Mouse (Mus musculus) ES-Bruce4 (cell line): ENCODE measurements around the gene Sptssa. TPM values are rescaled to one million over a fixed set of nuclear protein-coding genes. Genes with fewer than 3 reads are reported as not detected.

Experiments used
- H3K27ac ChIP-seq: 2 replicates; pipeline ENCODE4 v1.5.1; 2012; ENCODE audit warnings: low read length, inconsistent platforms; ENCODE audit not compliant: insufficient read depth
- H3K27me3 ChIP-seq: 2 replicates; pipeline ENCODE4 v1.6.1; 2012; ENCODE audit warnings: mild to moderate bottlenecking, low read length, inconsistent platforms; ENCODE audit not compliant: control insufficient read depth, poor library complexity, insufficient read depth, severe bottlenecking
- H3K36me3 ChIP-seq: 2 replicates; pipeline ENCODE4 v1.6.1; 2012; ENCODE audit warnings: inconsistent platforms, mild to moderate bottlenecking, low read length, moderate library complexity; ENCODE audit not compliant: control insufficient read depth, poor library complexity, insufficient read depth, severe bottlenecking
- H3K4me1 ChIP-seq: one replicate; pipeline ENCODE4 v1.8.1; 2011; ENCODE audit warnings: low read length; ENCODE audit not compliant: control insufficient read depth, insufficient read depth
- H3K4me3 ChIP-seq: 2 replicates; pipeline ENCODE4 v1.5.1; 2011; ENCODE audit warnings: low read depth, mild to moderate bottlenecking, low read length
- H3K9ac ChIP-seq: 2 replicates; pipeline ENCODE4 v1.6.1; 2012; ENCODE audit warnings: low read depth, mild to moderate bottlenecking, inconsistent platforms; ENCODE audit not compliant: poor library complexity, severe bottlenecking
- H3K9me3 ChIP-seq: replicated peaks from 2 replicates; pipeline ENCODE4 v1.6.1; 2012; ENCODE audit warnings: mild to moderate bottlenecking, low read length, inconsistent platforms; ENCODE audit not compliant: control insufficient read depth, poor library complexity, insufficient read depth, severe bottlenecking
- CTCF ChIP-seq: IDR thresholded peaks from one replicate; pipeline ENCODE4 v1.8.1; 2011; ENCODE audit warnings: low read depth, low read length
- EP300 ChIP-seq: IDR thresholded peaks from 2 replicates; pipeline ENCODE4 v1.6.1; 2011; ENCODE audit warnings: low read depth, low read length; ENCODE audit not compliant: insufficient read depth
- POLR2A ChIP-seq: IDR thresholded peaks from one replicate; pipeline ENCODE4 v1.8.1; 2011; ENCODE audit warnings: low read length; ENCODE audit not compliant: insufficient read depth
- polyA plus RNA-seq: library from polyadenylated mRNA; stranded (reverse); fragments of >200 nt; gene quantifications from 2 replicates; pipeline ENCODE4 v1.2.4, GENCODE M21; 2011; ENCODE audit warnings: low read depth; ENCODE audit not compliant: missing spikeins, insufficient read depth, insufficient read length

The Sptssa gene
- polyA plus RNA-seq, 1 experiment = 21.4 TPM

DNA sequence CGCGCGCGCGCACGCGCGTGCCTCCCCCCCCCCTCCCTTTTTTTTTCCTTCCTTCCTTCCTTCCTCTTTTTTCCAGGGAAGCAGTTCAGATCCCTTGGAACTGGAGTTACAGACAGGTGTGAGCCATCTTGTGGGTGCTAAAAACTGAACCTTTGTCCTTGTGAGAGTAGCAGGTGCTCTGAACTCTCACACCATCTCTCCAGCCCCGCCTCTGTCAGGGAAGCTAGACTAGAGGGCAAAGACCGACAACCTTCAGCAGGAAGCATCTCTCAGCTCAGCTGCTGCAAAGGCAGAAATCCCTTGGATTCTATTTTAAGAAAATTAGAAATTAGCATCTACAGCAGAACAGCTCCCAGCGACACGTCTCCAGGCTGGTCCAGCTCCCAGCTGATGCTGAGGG lies 4.0 kb downstream of the Sptssa start:
- Histone ChIP-seq H3K4me1 (no peaks in the 10 kb centered on the region), H3K9me3 (no peaks in the 10 kb centered on the region), H3K9ac (no peak overlapping the region), H3K27ac (no peak overlapping the region), H3K27me3 (no peaks in the 10 kb centered on the region), H3K36me3 (no peaks in the 10 kb centered on the region), H3K4me3 (no peak overlapping the region)
- TF ChIP-seq EP300 (no peak), POLR2A (no peak), CTCF (no peak)

DNA sequence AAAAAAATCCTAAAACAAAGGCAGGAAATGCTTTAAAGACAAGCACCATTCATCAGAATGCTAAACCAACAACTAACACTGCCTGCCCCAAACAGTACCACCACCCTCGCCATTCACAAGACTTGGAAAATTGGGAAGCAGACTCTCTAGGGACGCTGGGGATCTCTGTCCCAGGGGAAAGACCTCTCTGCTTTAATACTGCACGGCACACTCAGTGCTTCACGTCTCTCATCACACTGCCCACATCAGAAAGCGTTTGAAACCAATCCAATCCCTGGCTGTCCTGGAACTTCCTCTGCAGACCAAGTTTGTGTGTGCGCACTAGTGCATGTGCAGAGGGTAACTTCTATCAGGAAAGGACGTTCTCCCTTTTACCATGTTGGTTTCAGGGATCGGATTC lies 4.6 kb downstream of the Sptssa start:
- H3K9ac ChIP-seq = no peak overlapping the region
- H3K27ac ChIP-seq = no peak overlapping the region
- no peak for TF ChIP-seq EP300
- TF ChIP-seq POLR2A = no peak
- no peak for TF ChIP-seq CTCF
- H3K4me3 ChIP-seq = peak overlapping the region; percentile 35; the same call in 1 of the 2 replicates
- no peaks in the 10 kb centered on the region for H3K4me1 ChIP-seq
- H3K36me3 ChIP-seq = no peaks in the 10 kb centered on the region
- H3K9me3 ChIP-seq = no peaks in the 10 kb centered on the region
- no peaks in the 10 kb centered on the region for H3K27me3 ChIP-seq

DNA sequence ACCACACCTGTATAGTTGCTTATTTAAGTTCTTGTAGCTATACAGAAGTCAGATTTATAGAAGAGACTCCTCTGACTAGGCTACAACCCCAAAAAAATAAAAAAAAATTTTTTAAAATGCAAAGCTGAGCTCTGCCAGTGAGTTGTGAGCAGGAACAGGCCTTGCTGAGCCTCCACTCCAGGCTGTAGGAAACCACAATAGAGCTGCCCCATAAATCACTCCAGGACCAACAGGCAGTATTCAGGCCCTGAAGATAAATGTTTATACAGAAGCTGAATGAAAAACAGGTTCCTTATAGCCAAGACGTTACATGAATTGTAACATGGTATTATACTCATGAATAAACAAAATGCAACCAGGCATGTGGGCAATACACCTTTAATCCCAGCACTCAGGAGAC lies 5.2 kb downstream of the Sptssa start:
- no peaks in the 10 kb centered on the region for H3K36me3 ChIP-seq
- H3K9me3 ChIP-seq = no peaks in the 10 kb centered on the region
- no peak for TF ChIP-seq POLR2A
- no peak for TF ChIP-seq EP300
- no peak for TF ChIP-seq CTCF
- H3K4me3 ChIP-seq = no peak overlapping the region
- no peak overlapping the region for H3K9ac ChIP-seq
- H3K27me3 ChIP-seq = no peaks in the 10 kb centered on the region
- H3K27ac ChIP-seq = no peak overlapping the region
- H3K4me1 ChIP-seq = no peaks in the 10 kb centered on the region

DNA sequence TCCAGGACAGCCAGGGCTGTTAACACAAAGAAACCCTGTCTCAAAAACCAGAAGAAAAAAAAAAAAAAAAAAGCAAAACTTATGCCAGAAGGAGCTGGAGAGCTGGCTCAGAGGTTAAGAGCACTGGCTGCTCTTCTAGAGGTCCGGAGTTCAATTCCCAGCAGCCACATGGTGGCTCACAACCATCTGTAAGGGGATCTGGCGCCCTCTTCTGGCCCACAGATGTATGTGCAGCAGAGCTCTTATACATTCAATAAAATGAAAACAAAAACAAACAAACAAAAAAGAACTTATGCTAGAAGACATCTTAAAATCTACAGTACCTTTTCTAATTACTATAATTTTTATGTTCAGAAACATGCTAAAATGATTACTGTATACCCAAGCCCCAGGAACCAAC lies 11.4 kb downstream of the Sptssa start:
- no peak overlapping the region for H3K9ac ChIP-seq
- H3K27ac ChIP-seq = no peak overlapping the region
- H3K36me3 ChIP-seq = no peaks in the 10 kb centered on the region
- no peaks in the 10 kb centered on the region for H3K9me3 ChIP-seq
- no peak overlapping the region for H3K4me3 ChIP-seq
- no peaks in the 10 kb centered on the region for H3K4me1 ChIP-seq
- TF ChIP-seq CTCF (peak; percentile 52), EP300 (no peak)
- H3K27me3 ChIP-seq = no peaks in the 10 kb centered on the region

DNA sequence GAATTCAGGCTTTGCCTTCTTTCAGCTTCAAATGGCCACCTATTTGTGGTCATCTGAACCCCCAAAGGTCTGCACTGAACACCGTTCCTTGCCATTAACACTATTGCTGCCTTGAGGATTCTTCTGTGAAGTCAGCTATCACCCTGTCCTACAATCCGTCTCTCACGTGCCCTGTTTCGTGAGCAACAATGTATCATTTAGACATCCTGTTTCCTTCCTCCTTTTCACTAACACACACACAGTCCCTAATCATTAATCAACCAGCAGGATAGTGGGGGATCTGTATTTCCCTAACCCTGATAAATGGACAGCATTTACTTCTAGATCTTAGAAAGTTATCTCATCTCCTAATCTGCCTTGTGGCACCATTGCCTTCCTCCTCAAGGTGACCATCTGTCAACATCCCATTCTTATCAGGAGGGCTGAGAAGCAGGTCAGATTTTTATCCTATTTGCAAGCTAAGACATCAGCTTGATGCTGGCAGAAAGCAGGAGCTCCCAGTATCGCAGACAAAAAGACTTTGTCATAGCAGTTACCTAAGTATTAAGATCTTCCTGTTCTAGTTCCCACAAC lies 13.0 kb downstream of the Sptssa start:
- Histone ChIP-seq H3K9ac (no peak overlapping the region), H3K4me3 (no peak overlapping the region), H3K36me3 (no peaks in the 10 kb centered on the region), H3K27ac (no peak overlapping the region), H3K9me3 (no peaks in the 10 kb centered on the region), H3K4me1 (no peaks in the 10 kb centered on the region), H3K27me3 (no peaks in the 10 kb centered on the region)
- TF ChIP-seq EP300 = no peak
- no peak for TF ChIP-seq CTCF
- TF ChIP-seq POLR2A = no peak

DNA sequence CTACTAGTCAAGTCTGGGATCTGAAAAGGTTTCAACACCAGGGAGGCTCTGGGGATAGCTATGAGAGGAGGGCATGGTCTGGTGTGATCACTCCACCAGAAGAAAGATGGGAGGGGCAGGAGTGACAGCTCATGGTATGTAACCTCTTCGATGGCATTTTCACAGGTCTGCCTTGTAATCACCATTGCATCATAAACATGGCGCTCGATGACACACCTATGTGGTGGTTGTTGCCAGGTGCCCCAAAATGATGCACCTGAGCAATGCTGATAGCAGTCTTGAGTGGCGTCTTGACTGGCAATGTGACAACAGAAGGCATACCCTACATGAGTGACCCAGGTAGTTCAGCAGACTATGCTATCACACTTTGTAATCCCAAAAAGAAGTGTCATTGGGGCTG lies 15.0 kb downstream of the Sptssa start:
- H3K27me3 ChIP-seq = no peaks in the 10 kb centered on the region
- no peak overlapping the region for H3K27ac ChIP-seq
- H3K4me1 ChIP-seq = no peaks in the 10 kb centered on the region
- no peaks in the 10 kb centered on the region for H3K9me3 ChIP-seq
- TF ChIP-seq EP300 = no peak
- no peak for TF ChIP-seq POLR2A
- no peak for TF ChIP-seq CTCF
- no peaks in the 10 kb centered on the region for H3K36me3 ChIP-seq
- H3K9ac ChIP-seq = no peak overlapping the region
- H3K4me3 ChIP-seq = no peak overlapping the region
